Mouse (Mus musculus): ENCODE measurements around the gene Prkch.

DNA sequence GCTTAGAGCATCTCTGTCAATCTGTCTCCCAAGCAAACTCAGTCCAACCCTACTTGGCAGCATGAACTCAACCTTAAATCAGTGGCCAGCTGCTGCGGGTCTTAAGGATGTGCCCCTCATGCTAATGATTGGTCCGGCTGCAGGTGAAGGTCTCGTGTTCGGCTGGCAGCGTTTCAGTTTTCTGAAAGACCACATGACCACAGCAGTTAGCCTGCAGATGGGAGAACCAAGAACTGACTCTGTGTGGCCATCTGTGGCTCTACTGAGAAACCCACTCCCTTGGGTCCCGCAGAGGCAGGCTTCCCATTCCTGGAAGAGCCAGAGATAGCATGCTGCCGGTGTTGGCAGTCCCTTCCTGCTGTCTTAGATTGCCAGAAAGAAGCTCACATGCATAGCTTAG lies 89.2 kb downstream of the Prkch start:
- no peak for TF ChIP-seq POLR2A (IDR thresholded peaks at IDR 0.05; ENCODE audit: borderline replicate concordance, low read depth, low read length)
- no peak for TF ChIP-seq CTCF (IDR thresholded peaks at IDR 0.05; ENCODE audit: low read depth, low read length)
